Mouse (Mus musculus): ENCODE measurements around the gene Cd2. TPM values are rescaled to one million over a fixed set of nuclear protein-coding genes. Genes with fewer than 3 reads are reported as not detected.
A peak's percentile ranks its signal among the peaks of the same experiment; 100 is the strongest.

Cd2 gene
- total and polyA plus RNA-seq, 3 experiments = 0.84 to 1.7 (median 1.1) TPM

DNA sequence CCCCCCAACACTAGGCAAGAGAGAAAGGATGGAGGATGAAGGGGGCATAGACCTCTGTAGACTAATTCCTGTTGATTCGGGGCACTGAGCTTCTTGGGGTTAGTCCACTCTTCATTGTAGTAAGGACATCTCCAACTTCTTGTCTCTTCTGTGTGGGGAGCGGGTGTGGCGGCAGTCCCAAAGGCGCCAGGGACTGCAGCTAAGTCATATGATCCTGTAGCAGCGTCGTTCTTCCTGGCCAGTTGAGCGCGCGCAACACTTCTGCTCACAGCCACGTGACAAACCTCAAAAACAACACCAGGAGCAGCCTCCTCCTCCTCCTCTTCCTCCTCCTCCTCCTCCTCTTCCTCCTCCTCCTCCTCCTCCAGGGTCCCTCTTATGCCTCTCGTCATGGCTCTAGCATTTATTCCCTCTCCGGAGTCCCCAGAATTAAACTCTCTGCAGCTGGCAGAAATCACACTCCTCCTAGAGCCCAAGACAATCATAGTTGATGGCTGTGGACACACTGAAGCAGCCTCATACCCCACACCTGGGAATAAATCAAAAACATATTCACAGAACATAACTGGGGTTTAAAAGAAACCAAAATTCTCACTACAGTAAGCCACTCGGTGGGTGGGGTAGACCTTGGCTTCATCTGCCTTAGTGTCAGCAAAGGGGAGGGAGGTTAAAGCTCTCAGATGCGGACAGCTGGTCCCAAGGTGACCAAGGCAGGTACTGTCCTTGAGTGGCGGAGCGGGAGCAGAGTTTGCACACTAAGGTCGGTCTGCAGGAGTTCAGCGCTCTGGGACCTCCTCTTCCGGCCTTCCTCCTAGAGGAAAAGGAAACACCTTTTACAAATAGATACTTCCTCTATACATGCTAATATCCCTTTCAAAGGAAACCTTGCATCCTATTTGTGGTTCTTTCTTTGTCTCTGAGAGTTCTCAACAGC is 3.1 kb upstream of the Cd2 start:
- no peaks in the 10 kb centered on the region for H3K36me3 ChIP-seq (ENCODE audit: control insufficient read depth, insufficient read depth, low read length)
- no peak for DNase-seq
- TF ChIP-seq EP300 (IDR thresholded peaks at IDR 0.05; ENCODE audit: insufficient read depth, low read depth, low read length) = no peak
- TF ChIP-seq POLR2A (IDR thresholded peaks at IDR 0.05; ENCODE audit: insufficient read depth, low read depth, low read length) = no peak
- TF ChIP-seq CTCF (IDR thresholded peaks at IDR 0.05) = no peak
- WGBS = 68% methylated on average over 19 of the region's 19 CpGs
- no peak overlapping the region; the same call in 1 of the 2 replicates for H3K4me3 ChIP-seq
- H3K27me3 ChIP-seq (ENCODE audit: control insufficient read depth, insufficient read depth, low read length) = no peaks in the 10 kb centered on the region
- H3K27ac ChIP-seq = no peak overlapping the region
- H3K79me2 ChIP-seq (replicated peaks; ENCODE audit: control insufficient read depth, insufficient read depth, low read length) = no peaks in the 10 kb centered on the region
- H3K4me1 ChIP-seq (ENCODE audit: control insufficient read depth, insufficient read depth, low read length) = peaks cover 7% of the 10 kb centered on the region
- intact Hi-C loops (cut with DNase I) = loop anchor here (5.0 kb wide), 1 partner anchor 179 kb away; the partner anchor contains the start of gene Ptgfrn
- H3K9ac ChIP-seq (ENCODE audit: low read depth, low read length) = no peak overlapping the region

DNA sequence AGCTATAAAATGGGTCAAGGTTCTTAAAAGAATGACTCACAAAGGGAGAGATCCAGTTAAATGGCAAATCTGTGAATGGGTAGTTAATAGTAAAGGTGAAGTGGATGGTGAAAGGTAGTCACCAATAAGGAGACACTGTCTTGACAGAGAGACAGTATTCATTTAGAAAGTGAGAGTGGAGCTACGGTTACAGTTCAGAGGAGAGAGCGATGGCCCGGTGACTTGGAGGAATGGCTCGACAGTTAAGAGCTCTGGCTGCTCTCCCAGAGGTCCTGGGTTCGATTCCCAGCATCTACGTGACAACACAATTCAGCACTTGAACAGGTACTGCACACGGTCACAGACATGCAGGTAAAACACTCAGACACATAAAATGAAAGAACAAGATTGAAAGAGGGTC is 2.3 kb upstream of the Cd2 start:
- Histone ChIP-seq H3K79me2 (replicated peaks; ENCODE audit: control insufficient read depth, insufficient read depth, low read length) (no peaks in the 10 kb centered on the region), H3K4me3 (no peak overlapping the region), H3K4me1 (ENCODE audit: control insufficient read depth, insufficient read depth, low read length) (peaks cover 7% of the 10 kb centered on the region), H3K27ac (no peak overlapping the region), H3K9ac (ENCODE audit: low read depth, low read length) (no peak overlapping the region), H3K36me3 (ENCODE audit: control insufficient read depth, insufficient read depth, low read length) (no peaks in the 10 kb centered on the region), H3K27me3 (ENCODE audit: control insufficient read depth, insufficient read depth, low read length) (no peaks in the 10 kb centered on the region)
- TF ChIP-seq EP300 (IDR thresholded peaks at IDR 0.05; ENCODE audit: insufficient read depth, low read depth, low read length) = no peak
- intact Hi-C loops (cut with DNase I) = loop anchor here (5.0 kb wide), 1 partner anchor 178 kb away; the partner anchor contains the start of gene Ptgfrn
- DNase-seq = no peak
- 88% methylated on average over 7 of the region's 7 CpGs for WGBS

- Histone ChIP-seq H3K27me3 (ENCODE audit: control insufficient read depth, insufficient read depth, low read length) (no peaks in the 10 kb centered on the region), H3K9ac (ENCODE audit: low read depth, low read length) (no peak overlapping the region), H3K4me1 (ENCODE audit: control insufficient read depth, insufficient read depth, low read length) (peaks cover 3% of the 10 kb centered on the region), H3K36me3 (ENCODE audit: control insufficient read depth, insufficient read depth, low read length) (no peaks in the 10 kb centered on the region), H3K79me2 (replicated peaks; ENCODE audit: control insufficient read depth, insufficient read depth, low read length) (no peaks in the 10 kb centered on the region), H3K4me3 (no peak overlapping the region), H3K27ac (no peak overlapping the region)
- TF ChIP-seq CTCF (IDR thresholded peaks at IDR 0.05) (no peak), POLR2A (IDR thresholded peaks at IDR 0.05; ENCODE audit: insufficient read depth, low read depth, low read length) (no peak), EP300 (IDR thresholded peaks at IDR 0.05; ENCODE audit: insufficient read depth, low read depth, low read length) (no peak)
- intact Hi-C loops (cut with DNase I) = no loop called here
- no peak for DNase-seq
- 91% methylated on average over 3 of the region's 3 CpGs for WGBS
Measured at GRCm38 (mm10) chr3:101289406-101289805, 1.7 kb upstream of the Cd2 start.

DNA sequence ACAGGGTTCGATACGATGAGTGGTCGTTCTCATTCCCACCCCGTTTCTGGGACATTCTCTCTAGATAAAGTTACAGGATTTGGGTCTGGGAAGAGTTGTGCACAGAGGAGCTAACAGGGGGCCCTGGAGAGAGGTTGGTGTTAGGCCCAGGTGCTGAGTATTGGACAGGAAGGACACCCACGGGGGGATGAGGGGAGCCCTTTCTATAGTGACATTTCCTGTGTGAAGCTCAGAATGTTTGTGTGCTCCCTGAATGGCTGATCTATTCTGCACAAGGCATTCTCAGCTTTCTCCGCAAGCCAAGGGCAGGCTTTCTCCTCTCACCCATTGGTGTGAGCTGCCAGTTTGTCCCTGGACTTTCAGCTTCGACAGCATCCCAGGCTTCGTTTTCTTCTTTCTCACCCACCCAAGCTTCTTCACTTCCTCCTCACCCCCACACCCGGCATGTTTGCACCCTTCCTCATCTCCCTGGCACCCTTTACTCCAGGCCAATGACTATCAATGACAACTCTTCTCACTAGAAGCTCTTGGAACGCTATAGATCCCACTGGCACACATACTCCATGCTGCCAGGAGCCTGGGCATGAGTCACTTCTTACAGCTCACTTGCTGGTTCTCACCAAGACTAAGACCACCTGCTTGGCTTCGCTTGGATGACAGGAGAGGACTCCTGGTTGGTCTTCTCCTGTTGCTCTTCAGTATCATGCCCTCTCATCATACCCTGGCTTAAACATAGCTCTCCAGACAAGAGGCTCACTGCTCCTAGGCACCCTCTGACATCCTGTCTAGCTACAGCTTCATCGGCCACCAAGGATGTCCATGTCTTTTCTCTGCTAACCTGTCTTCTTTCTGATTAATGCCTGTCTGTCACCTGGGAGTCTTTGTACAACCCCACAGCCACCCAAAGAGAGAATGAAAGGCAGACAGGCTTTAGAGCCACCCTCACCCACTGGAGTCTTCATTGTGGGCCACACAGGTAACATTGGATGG is 1.1 kb downstream of the Cd2 start:
- Histone ChIP-seq H3K4me3 (no peak overlapping the region), H3K27me3 (ENCODE audit: control insufficient read depth, insufficient read depth, low read length) (no peaks in the 10 kb centered on the region), H3K36me3 (ENCODE audit: control insufficient read depth, insufficient read depth, low read length) (no peaks in the 10 kb centered on the region), H3K9ac (ENCODE audit: low read depth, low read length) (no peak overlapping the region), H3K4me1 (ENCODE audit: control insufficient read depth, insufficient read depth, low read length) (no peaks in the 10 kb centered on the region), H3K27ac (no peak overlapping the region), H3K79me2 (replicated peaks; ENCODE audit: control insufficient read depth, insufficient read depth, low read length) (no peaks in the 10 kb centered on the region)
- TF ChIP-seq POLR2A (IDR thresholded peaks at IDR 0.05; ENCODE audit: insufficient read depth, low read depth, low read length) (no peak), EP300 (IDR thresholded peaks at IDR 0.05; ENCODE audit: insufficient read depth, low read depth, low read length) (no peak), CTCF (IDR thresholded peaks at IDR 0.05) (no peak)
- WGBS = 83% methylated on average over 12 of the region's 12 CpGs
- intact Hi-C loops (cut with DNase I) = no loop called here
- DNase-seq = peak in 1 of 2 experiments; percentile 9

- Histone ChIP-seq H3K27me3 (ENCODE audit: control insufficient read depth, insufficient read depth, low read length) (no peaks in the 10 kb centered on the region), H3K79me2 (replicated peaks; ENCODE audit: control insufficient read depth, insufficient read depth, low read length) (no peaks in the 10 kb centered on the region), H3K9ac (ENCODE audit: low read depth, low read length) (no peak overlapping the region), H3K36me3 (ENCODE audit: control insufficient read depth, insufficient read depth, low read length) (no peaks in the 10 kb centered on the region), H3K4me3 (no peak overlapping the region), H3K27ac (no peak overlapping the region), H3K4me1 (ENCODE audit: control insufficient read depth, insufficient read depth, low read length) (peaks cover 5% of the 10 kb centered on the region)
- peak in 1 of 2 experiments; percentile 7 for DNase-seq
- intact Hi-C loops (cut with DNase I) = no loop called here
- WGBS = 93% methylated on average over 12 of the region's 12 CpGs
- no peak for TF ChIP-seq POLR2A (IDR thresholded peaks at IDR 0.05; ENCODE audit: insufficient read depth, low read depth, low read length)
Measured at GRCm38 (mm10) chr3:101285851-101286250, 1.9 kb downstream of the Cd2 start.

Data from heart, adult 2 months (tissue).